ENCODE assay signal across 9 mouse cellular contexts in genomic region chr16:49856661-49857060, GRCm38 (mm10). TPM values are rescaled to one million over a fixed set of nuclear protein-coding genes. Genes with fewer than 3 reads are reported as not detected.
DNase-seq lines count a peak whose midpoint lies in the region; ATAC-seq and TF ChIP-seq lines count a peak whose summit lies in the region.
"Had no signal": no experiment of that assay in that cellular context is flagged by ENCODE, and none has a peak within 500 bp of the region (broad histone marks: within the 10 kb centered on the region; RNA-seq: fewer than 3 reads in every experiment).

No protein-coding gene starts in this region.

- no peak for TF ChIP-seq CTCF in heart, adult 2 months (IDR thresholded peaks at IDR 0.05)

- no peak for ATAC-seq in liver, embryonic 12.5 days
- ATAC-seq in monocyte, adult 5-6 weeks (replicated peaks; ENCODE audit: insufficient number of reproducible peaks, low FRiP score, low TSS enrichment, poor library complexity, severe bottlenecking), result no peak

- WGBS in heart, adult 2 months, result 3% methylated on average over 8 of the region's 8 CpGs
- 30% methylated on average over 8 of the region's 8 CpGs for WGBS in forebrain, embryonic 10.5 days
- WGBS in liver, embryonic 12.5 days (ENCODE audit: insufficient replicate concordance), result 7% methylated on average over 8 of the region's 8 CpGs

- peak overlapping the region; percentile 99 for H3K27ac ChIP-seq in heart, adult 2 months
- peak overlapping the region; percentile 97 for H3K27ac ChIP-seq in forebrain, embryonic 10.5 days
- peak overlapping the region; percentile 99 for H3K27ac ChIP-seq in liver, embryonic 12.5 days

- peak overlapping the region; percentile 98 for H3K4me3 ChIP-seq in heart, adult 2 months
- peak overlapping the region; percentile 94 for H3K4me3 ChIP-seq in forebrain, embryonic 10.5 days
- peak overlapping the region; percentile 97 for H3K4me3 ChIP-seq in liver, embryonic 12.5 days

- no peaks in the 10 kb centered on the region for H3K9me3 ChIP-seq in forebrain, embryonic 10.5 days
- no peaks in the 10 kb centered on the region for H3K9me3 ChIP-seq in liver, embryonic 12.5 days (replicated peaks)

- peaks cover 15% of the 10 kb centered on the region for H3K4me1 ChIP-seq in heart, adult 2 months (ENCODE audit: control insufficient read depth, insufficient read depth, low read length)
- peaks cover 41% of the 10 kb centered on the region for H3K4me1 ChIP-seq in forebrain, embryonic 10.5 days
- peaks cover 59% of the 10 kb centered on the region for H3K4me1 ChIP-seq in liver, embryonic 12.5 days

- H3K4me2 ChIP-seq in liver, embryonic 12.5 days, result peak overlapping the region; percentile 71

- TF ChIP-seq POLR2A in heart, adult 2 months (IDR thresholded peaks at IDR 0.05; ENCODE audit: insufficient read depth, low read depth, low read length), result no peak

- intact Hi-C loops in heart, adult 2 months (cut with DNase I), result loop anchor here (2.0 to 10.0 kb wide), 7 partner anchors 52 to 878 kb away; partner anchors contain the start of genes Cd47 and Ift57

- peaks cover 14% of the 10 kb centered on the region for H3K36me3 ChIP-seq in heart, adult 2 months (ENCODE audit: control insufficient read depth, insufficient read depth, low read length)
- peaks cover 9% of the 10 kb centered on the region for H3K36me3 ChIP-seq in forebrain, embryonic 10.5 days (replicated peaks)
- peaks cover 36% of the 10 kb centered on the region for H3K36me3 ChIP-seq in liver, embryonic 12.5 days

- peak overlapping the region; percentile 97 for H3K9ac ChIP-seq in heart, adult 2 months (ENCODE audit: low read depth, low read length)
- peak overlapping the region; percentile 100 for H3K9ac ChIP-seq in liver, embryonic 12.5 days

- TF ChIP-seq EP300 in heart, adult 2 months (IDR thresholded peaks at IDR 0.05; ENCODE audit: insufficient read depth, low read depth, low read length), result no peak

- peaks cover 2% of the 10 kb centered on the region for H3K79me2 ChIP-seq in heart, adult 2 months (replicated peaks; ENCODE audit: control insufficient read depth, insufficient read depth, low read length)

- DNase-seq in heart, adult 2 months, result no peak
- DNase-seq in heart, adult 8-10 months (ENCODE audit: low spot score), result no peak
- DNase-seq in 3T3-L1 (ENCODE audit: low read depth, low spot score), result peak; percentile 47
- no peak for DNase-seq in forebrain, embryonic 10.5 days (ENCODE audit: extremely low spot score, low spot score)
- no peak for DNase-seq in kidney, postnatal 14 days
- DNase-seq in cerebellum, adult 8-10 months, result no peak
- DNase-seq: retina, postnatal 1 day had no signal

- H3K27me3 ChIP-seq in heart, adult 2 months (ENCODE audit: control insufficient read depth, insufficient read depth, low read length), result no peaks in the 10 kb centered on the region
- no peaks in the 10 kb centered on the region for H3K27me3 ChIP-seq in forebrain, embryonic 10.5 days (ENCODE audit: poor library complexity, severe bottlenecking)
- H3K27me3 ChIP-seq in liver, embryonic 12.5 days (replicated peaks), result no peaks in the 10 kb centered on the region

RNA-seq across cellular contexts. Expression of gene Cd47, which starts 56.3 kb away (rescaled TPM):
- total RNA-seq in heart, adult 2 months (2021), result 10 to 100 TPM; 76.5 to 87.1 TPM
- polyA plus RNA-seq in heart, adult 2 months (2012; rRNA removed), result 30.9 and 49.3 TPM in 2 replicates
- 10 to 100 TPM; 82.2 to 91.4 (median 87.5) TPM for total RNA-seq in heart, adult 8-10 months (2022)
- polyA plus RNA-seq in forebrain, embryonic 10.5 days (2016; fragmentation: Nextera tagmentation; extraction: Ambion mirVana), result 31.9 and 32.8 TPM in 2 replicates
- 308 and 327 TPM in 2 replicates for polyA plus RNA-seq in liver, embryonic 12.5 days (2016; fragmentation: Nextera tagmentation; extraction: Ambion mirVana)
- total RNA-seq in monocyte, adult 5-6 weeks (2017), result 293 to 337 TPM (median 305 TPM) in 3 replicates
